ENCODE assay signal across 26 mouse cellular contexts in genomic region chr14:98990636-98991035, GRCm38 (mm10). TPM values are rescaled to one million over a fixed set of nuclear protein-coding genes. Genes with fewer than 3 reads are reported as not detected.
"Had no signal": no experiment of that assay in that cellular context is flagged by ENCODE, and none has a peak within 500 bp of the region (broad histone marks: within the 10 kb centered on the region; RNA-seq: fewer than 3 reads in every experiment).

No protein-coding gene starts in this region.

- H3K4me2 ChIP-seq: heart, embryonic 11.5 days; heart, embryonic 13.5 days; heart, embryonic 15.5 days; hindbrain, embryonic 13.5 days; hindbrain, embryonic 15.5 days; limb, embryonic 12.5 days; limb, embryonic 15.5 days; liver, embryonic 12.5 days had no signal

- H3K9me3 ChIP-seq: heart, embryonic 13.5 days; heart, embryonic 15.5 days; hindbrain, embryonic 13.5 days; hindbrain, embryonic 15.5 days; limb, embryonic 12.5 days; limb, embryonic 15.5 days; liver, embryonic 12.5 days had no signal

- H3K4me3 ChIP-seq: heart, adult 2 months; heart, embryonic 13.5 days; heart, embryonic 15.5 days; hindbrain, embryonic 13.5 days; hindbrain, embryonic 15.5 days; limb, embryonic 12.5 days; limb, embryonic 15.5 days; liver, embryonic 12.5 days had no signal

- H3K27ac ChIP-seq: heart, adult 2 months; heart, embryonic 13.5 days; heart, embryonic 15.5 days; hindbrain, embryonic 13.5 days; hindbrain, embryonic 15.5 days; hindbrain, postnatal 0 days; limb, embryonic 15.5 days; liver, embryonic 12.5 days; liver, embryonic 14.5 days had no signal

- DNase-seq: forebrain, postnatal 0 days; gastrocnemius, postnatal 14 days; gastrocnemius, postnatal 36 days; heart, adult 11 months; heart, adult 2 months; heart, postnatal 14 days; heart, postnatal 36 days; kidney, adult 11 months; kidney, adult 9 months; kidney, postnatal 14 days; layer of hippocampus, adult 9-11 months; layer of hippocampus, postnatal 36 days; left cerebral cortex, postnatal 4 days had no signal

- H3K27me3 ChIP-seq: heart, embryonic 13.5 days; heart, embryonic 15.5 days; hindbrain, embryonic 13.5 days; hindbrain, embryonic 15.5 days; limb, embryonic 12.5 days; liver, embryonic 12.5 days had no signal

- ATAC-seq: forebrain, postnatal 0 days; hindbrain, postnatal 0 days; intestine, embryonic 16.5 days; liver, embryonic 12.5 days had no signal

- H3K9ac ChIP-seq: forebrain, postnatal 0 days; heart, embryonic 13.5 days; heart, embryonic 15.5 days; hindbrain, embryonic 13.5 days; hindbrain, embryonic 15.5 days; limb, embryonic 12.5 days; limb, embryonic 15.5 days; liver, embryonic 12.5 days; liver, embryonic 14.5 days had no signal

- H3K4me1 ChIP-seq: heart, embryonic 15.5 days; hindbrain, embryonic 13.5 days; hindbrain, embryonic 15.5 days; limb, embryonic 15.5 days; liver, embryonic 12.5 days had no signal

- H3K36me3 ChIP-seq: heart, embryonic 13.5 days; heart, embryonic 15.5 days; hindbrain, embryonic 13.5 days; hindbrain, embryonic 15.5 days; limb, embryonic 12.5 days; limb, embryonic 15.5 days; liver, embryonic 12.5 days had no signal

RNA-seq across cellular contexts. Expression of gene Rpl36a-ps1, which starts 3.5 kb away (rescaled TPM):
- polyA plus RNA-seq: forebrain, postnatal 0 days; gonadal fat pad, adult 2 months; heart, adult 2 months; hindbrain, embryonic 13.5 days; hindbrain, embryonic 15.5 days; hindbrain, postnatal 0 days; liver, adult 2 months had no signal
